Mouse (Mus musculus) stomach, postnatal 0 days (tissue): Measurements from ENCODE around the gene Rasgef1b.

Experiments used
- CTCF ChIP-seq: IDR thresholded peaks from 2 replicates; pipeline ENCODE4 v1.5.1; 2016; ENCODE audit warnings: antibody characterized with exemption, low read depth, mild to moderate bottlenecking, moderate library complexity
- EP300 ChIP-seq: optimal IDR thresholded peaks from 2 replicates; pipeline ENCODE3; 2016; ENCODE audit warnings: antibody characterized with exemption

GRCm38 (mm10) chr5:99269131-99269530, 459.7 kb downstream of the Rasgef1b start:
- TF ChIP-seq CTCF (no peak), EP300 (no peak)
